Mouse (Mus musculus) embryonic facial prominence, embryonic 15.5 days (tissue): ENCODE measurements around the gene Cd3e. TPM values are rescaled to one million over a fixed set of nuclear protein-coding genes. Genes with fewer than 3 reads are reported as not detected.

Experiments used
- ATAC-seq: fragments of 200-750 bp; cut with Nextera tagmentation; 2 replicates; pipeline ENCODE4 v1.8.0; 2017; ENCODE audit warnings: low read depth, moderate TSS enrichment; ENCODE audit not compliant: insufficient number of reproducible peaks, low FRiP score, low TSS enrichment
- H3K27ac ChIP-seq: fragments of 300-500 bp; sonication (generic); replicated peaks from 2 replicates; pipeline ENCODE4 v1.5.1; 2015; ENCODE audit warnings: mild to moderate bottlenecking, inconsistent platforms
- H3K27me3 ChIP-seq: fragments of 300-500 bp; sonication (generic); 2 replicates; pipeline ENCODE4 v1.6.1; 2015; ENCODE audit warnings: inconsistent platforms
- H3K36me3 ChIP-seq: fragments of 300-500 bp; sonication (generic); 2 replicates; pipeline ENCODE4 v1.6.1; 2015; ENCODE audit warnings: mild to moderate bottlenecking, inconsistent platforms
- H3K4me1 ChIP-seq: fragments of 300-500 bp; sonication (generic); 2 replicates; pipeline ENCODE4 v1.6.1; 2015; ENCODE audit warnings: inconsistent platforms
- H3K4me2 ChIP-seq: fragments of 300-500 bp; sonication (generic); replicated peaks from 2 replicates; pipeline ENCODE4 v1.6.1; 2015; ENCODE audit warnings: mild to moderate bottlenecking, inconsistent platforms
- H3K4me3 ChIP-seq: fragments of 300-500 bp; sonication (generic); replicated peaks from 2 replicates; pipeline ENCODE4 v1.5.1; 2015; ENCODE audit warnings: mild to moderate bottlenecking, inconsistent platforms
- H3K9ac ChIP-seq: fragments of 300-500 bp; sonication (generic); 2 replicates; pipeline ENCODE4 v1.6.1; 2015; ENCODE audit warnings: inconsistent platforms
- H3K9me3 ChIP-seq: fragments of 300-500 bp; sonication (generic); replicated peaks from 2 replicates; pipeline ENCODE4 v1.6.1; 2016; ENCODE audit warnings: inconsistent platforms
- WGBS: fragments of 180-500 bp; shearing (Covaris S2); methylation state at CpG from one replicate; pipeline ENCODE4 v1.1.7; 2015; 5-methylcytosine and 5-hydroxymethylcytosine counted together
- polyA plus RNA-seq: library from polyadenylated mRNA; unstranded; fragments of >200 nt; fragmentation: Nextera tagmentation; extraction: Ambion mirVana; gene quantifications from 2 replicates; pipeline ENCODE4 v1.2.1, GENCODE M21; 2015

The Cd3e gene
- polyA plus RNA-seq, result 0.11 and 0.23 TPM in 2 replicates

DNA sequence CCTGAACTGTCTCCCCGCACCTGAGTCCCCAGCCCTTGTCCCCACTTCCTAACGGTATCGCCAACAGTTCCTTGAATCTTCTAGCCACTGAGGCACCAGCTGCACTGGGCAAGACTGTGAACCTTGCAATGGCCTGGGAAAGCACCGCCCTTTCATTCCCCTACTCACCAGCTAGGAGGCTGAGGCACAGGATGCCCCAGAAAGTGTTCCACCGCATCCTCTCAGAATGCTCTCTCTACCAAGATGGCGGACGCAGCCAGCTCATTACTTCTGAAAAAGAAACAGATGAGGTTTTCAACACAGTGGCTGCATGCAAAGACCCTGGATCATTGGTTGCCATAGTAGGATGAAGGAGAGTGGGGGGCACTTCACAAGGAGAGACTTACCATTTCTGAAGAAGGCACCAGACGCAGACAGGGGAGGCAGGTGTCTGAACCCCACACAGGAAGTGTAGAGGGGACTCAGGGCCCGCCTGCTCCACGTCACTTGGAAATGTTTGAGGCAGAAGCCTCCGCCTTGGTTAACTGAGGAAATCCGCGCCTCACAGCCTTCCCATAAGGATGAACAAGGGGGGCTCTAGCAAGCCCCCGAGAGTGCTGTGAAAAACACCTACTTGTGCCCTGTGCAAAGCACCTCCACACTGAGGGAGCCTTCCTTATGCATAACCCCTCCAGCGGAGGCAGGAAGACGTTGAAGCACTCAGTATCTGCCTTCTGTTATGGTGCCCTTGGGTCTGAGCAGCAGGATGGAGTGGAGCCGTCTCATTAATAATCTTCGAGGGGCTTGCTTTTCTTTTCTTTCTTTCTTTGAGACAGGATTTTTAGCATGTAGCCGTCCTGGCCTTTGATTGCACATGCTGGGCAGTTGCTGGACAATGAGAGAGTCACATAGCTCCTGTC, at the start of gene Cd3e:
TSS of gene Cd3e (minus strand) at position 448 of the 899 bp plus-strand sequence.
- no peaks in the 10 kb centered on the region for H3K27me3 ChIP-seq
- H3K27ac ChIP-seq, result no peak within 1 kb of the TSS
- no peaks in the 10 kb centered on the region for H3K36me3 ChIP-seq
- no peak within 1 kb of the TSS for H3K4me2 ChIP-seq
- WGBS, result 85% methylated on average over 19 of the region's 19 CpGs
- H3K9ac ChIP-seq, result no peak within 1 kb of the TSS
- H3K4me3 ChIP-seq, result no peak within 1 kb of the TSS
- ATAC-seq, result no peak
- no peaks in the 10 kb centered on the region for H3K9me3 ChIP-seq
- H3K4me1 ChIP-seq, result no peaks in the 10 kb centered on the region

DNA sequence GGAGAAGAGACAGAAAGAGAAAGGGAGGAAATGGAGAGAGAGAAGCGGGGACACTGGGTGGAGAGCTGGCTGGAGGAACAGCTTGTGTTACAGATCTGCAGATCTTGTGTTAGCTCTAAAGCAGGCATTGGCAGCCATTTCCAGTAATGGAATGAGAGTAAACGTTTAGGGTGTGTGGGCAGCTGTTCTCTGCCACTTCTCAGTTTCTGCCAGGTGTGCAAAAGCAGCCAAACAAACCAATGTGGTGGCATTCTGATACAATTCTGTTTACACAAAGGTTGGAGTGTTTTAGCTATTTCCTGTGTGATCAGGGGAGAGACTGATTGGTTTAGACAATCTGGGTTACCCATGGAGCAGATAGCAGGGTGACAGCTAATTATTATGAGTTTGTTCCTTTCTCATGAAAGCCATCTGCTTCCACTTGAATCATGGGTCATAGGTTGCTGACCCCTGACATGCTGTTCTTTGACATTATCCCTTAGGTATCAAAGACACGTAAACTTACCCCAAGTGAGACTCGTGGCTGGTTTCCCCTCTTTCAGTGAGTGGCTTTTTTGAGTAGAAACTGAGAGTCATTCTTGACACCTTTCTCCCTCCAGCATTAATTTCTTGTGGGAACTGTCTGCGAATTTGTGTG, 49.0 kb upstream of the Cd3e start:
- Histone ChIP-seq H3K27me3 (peaks cover 13% of the 10 kb centered on the region; the same call in 1 of the 2 replicates), H3K4me2 (no peak overlapping the region), H3K36me3 (no peaks in the 10 kb centered on the region), H3K9me3 (no peaks in the 10 kb centered on the region), H3K9ac (no peak overlapping the region), H3K4me1 (no peaks in the 10 kb centered on the region), H3K4me3 (no peak overlapping the region), H3K27ac (no peak overlapping the region)
- ATAC-seq, result no peak
- 15% methylated on average over 5 of the region's 5 CpGs for WGBS

- Histone ChIP-seq H3K4me2 (peak within 1 kb of the TSS; percentile 78), H3K27me3 (peaks cover 16% of the 10 kb centered on the region; the same call in 1 of the 2 replicates), H3K9me3 (no peaks in the 10 kb centered on the region), H3K9ac (peak within 1 kb of the TSS; percentile 42; the same call in 1 of the 2 replicates), H3K4me3 (peak within 1 kb of the TSS; percentile 80), H3K4me1 (no peaks in the 10 kb centered on the region), H3K36me3 (no peaks in the 10 kb centered on the region), H3K27ac (peak within 1 kb of the TSS; percentile 99)
- peak; percentile 89 for ATAC-seq
- WGBS, result under 1% methylated on average over 33 of the region's 33 CpGs
Measured at GRCm38 (mm10) chr9:45055082-45055713, 45.8 kb upstream of the Cd3e start, which contains the start of gene Mpzl3. Gene Mpzl3, plus strand, starts transcription at chr9:45055186.

- Histone ChIP-seq H3K9me3 (no peaks in the 10 kb centered on the region), H3K4me3 (no peak overlapping the region), H3K36me3 (no peaks in the 10 kb centered on the region), H3K4me2 (no peak overlapping the region), H3K9ac (no peak overlapping the region), H3K27me3 (peaks cover 3% of the 10 kb centered on the region; the same call in 1 of the 2 replicates), H3K27ac (no peak overlapping the region), H3K4me1 (no peaks in the 10 kb centered on the region)
- 86% methylated on average over 2 of the region's 2 CpGs for WGBS
- ATAC-seq, result no peak
Measured at GRCm38 (mm10) chr9:45050301-45050700, 40.9 kb upstream of the Cd3e start.

- Histone ChIP-seq H3K9me3 (no peaks in the 10 kb centered on the region), H3K4me2 (no peak overlapping the region), H3K4me3 (no peak overlapping the region), H3K27ac (no peak overlapping the region), H3K4me1 (no peaks in the 10 kb centered on the region), H3K36me3 (no peaks in the 10 kb centered on the region), H3K9ac (no peak overlapping the region), H3K27me3 (peaks cover 4% of the 10 kb centered on the region; the same call in 1 of the 2 replicates)
- no peak for ATAC-seq
- WGBS, result 77% methylated on average over 1 of the region's 1 CpGs
Measured at GRCm38 (mm10) chr9:45049731-45050130, 40.3 kb upstream of the Cd3e start.

DNA sequence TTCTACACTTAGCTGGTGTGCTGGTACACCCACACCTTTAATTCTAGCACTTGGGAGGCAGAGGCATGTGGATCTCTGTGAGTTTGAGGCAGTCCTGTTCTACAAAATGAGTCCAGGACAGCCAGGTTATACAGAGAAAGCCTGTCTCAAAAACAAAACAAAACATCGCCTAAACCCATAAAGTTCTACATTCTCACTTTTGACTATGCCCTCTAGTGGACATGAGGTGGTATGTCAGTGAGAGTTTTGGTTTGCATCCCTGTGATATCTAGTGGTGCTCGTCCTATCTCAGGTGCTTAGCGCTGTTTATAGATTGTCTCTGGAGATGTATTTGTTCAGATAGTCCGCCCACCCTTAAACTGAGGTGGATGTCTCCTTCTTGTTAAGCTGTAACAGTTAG, 39.1 kb upstream of the Cd3e start:
- Histone ChIP-seq H3K27ac (no peak overlapping the region), H3K4me2 (no peak overlapping the region), H3K36me3 (no peaks in the 10 kb centered on the region), H3K4me1 (no peaks in the 10 kb centered on the region), H3K27me3 (peaks cover 13% of the 10 kb centered on the region), H3K9me3 (no peaks in the 10 kb centered on the region), H3K9ac (no peak overlapping the region), H3K4me3 (no peak overlapping the region)
- 33% methylated on average over 4 of the region's 4 CpGs for WGBS
- no peak for ATAC-seq

GRCm38 (mm10) chr9:45046973-45047372, 37.5 kb upstream of the Cd3e start:
- no peak overlapping the region for H3K4me2 ChIP-seq
- H3K4me1 ChIP-seq, result peaks cover 6% of the 10 kb centered on the region; the same call in 1 of the 2 replicates
- peaks cover 22% of the 10 kb centered on the region for H3K27me3 ChIP-seq
- H3K27ac ChIP-seq, result no peak overlapping the region
- H3K4me3 ChIP-seq, result no peak overlapping the region
- 88% methylated on average over 16 of the region's 16 CpGs for WGBS
- ATAC-seq, result no peak
- no peak overlapping the region for H3K9ac ChIP-seq
- H3K9me3 ChIP-seq, result no peaks in the 10 kb centered on the region
- no peaks in the 10 kb centered on the region for H3K36me3 ChIP-seq

- Histone ChIP-seq H3K4me1 (peaks cover 15% of the 10 kb centered on the region), H3K9me3 (no peaks in the 10 kb centered on the region), H3K36me3 (no peaks in the 10 kb centered on the region), H3K27ac (peak overlapping the region; percentile 70), H3K27me3 (peaks cover 44% of the 10 kb centered on the region), H3K9ac (peak overlapping the region; percentile 7; the same call in 1 of the 2 replicates), H3K4me3 (peak overlapping the region; percentile 38), H3K4me2 (peak overlapping the region; percentile 43)
- ATAC-seq, result no peak; the same call in 1 of the 2 replicates
- 2% methylated on average over 10 of the region's 10 CpGs for WGBS
Measured at GRCm38 (mm10) chr9:45042947-45043346, 33.5 kb upstream of the Cd3e start.

DNA sequence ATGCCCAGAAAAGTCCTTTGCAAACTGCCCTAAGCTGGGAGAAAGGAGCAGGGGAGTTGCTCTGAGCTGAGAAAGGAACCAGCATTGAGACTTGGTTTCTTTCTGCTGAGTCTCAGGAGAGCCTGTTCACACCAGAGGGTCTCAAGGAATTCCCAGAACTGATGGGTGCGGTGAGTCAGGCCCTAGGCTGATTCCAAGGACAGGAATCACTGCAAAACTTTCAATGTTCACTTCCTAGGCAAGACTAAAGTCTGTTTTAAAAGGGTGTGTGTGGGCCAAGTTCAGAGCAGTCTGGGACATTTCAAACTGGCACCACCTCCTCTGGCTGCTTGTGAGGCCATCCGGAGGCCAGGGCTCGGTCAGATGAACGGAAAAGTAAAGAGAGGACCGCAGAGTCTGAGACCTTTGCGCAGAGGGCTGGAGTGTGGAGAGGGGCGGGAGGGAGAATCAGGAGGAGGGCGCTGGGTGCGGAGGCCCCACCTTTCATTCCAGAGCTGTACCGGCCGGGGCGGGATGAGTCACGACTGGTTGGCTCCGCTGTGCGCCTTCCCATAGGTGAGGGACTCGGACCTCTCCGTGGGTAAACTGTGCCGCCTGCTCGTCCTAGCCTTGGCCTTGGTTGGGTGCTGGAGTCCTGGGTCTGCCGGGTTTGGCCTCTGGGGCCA, 32.8 kb upstream of the Cd3e start:
- peak overlapping the region; percentile 7; the same call in 1 of the 2 replicates for H3K9ac ChIP-seq

GRCm38 (mm10) chr9:45041131-45041838, 31.9 kb upstream of the Cd3e start:
- H3K4me3 ChIP-seq, result no peak overlapping the region
- no peak overlapping the region for H3K27ac ChIP-seq
- no peak overlapping the region for H3K9ac ChIP-seq
- H3K9me3 ChIP-seq, result no peaks in the 10 kb centered on the region
- H3K4me2 ChIP-seq, result no peak overlapping the region
- H3K36me3 ChIP-seq, result no peaks in the 10 kb centered on the region
- 30% methylated on average over 17 of the region's 17 CpGs for WGBS
- peaks cover 15% of the 10 kb centered on the region for H3K4me1 ChIP-seq
- ATAC-seq, result no peak
- H3K27me3 ChIP-seq, result peaks cover 44% of the 10 kb centered on the region

More for the DNA sequence above, 32.8 kb upstream of the Cd3e start:
- Histone ChIP-seq H3K4me2 (peak overlapping the region; percentile 43), H3K4me3 (peak overlapping the region; percentile 38), H3K27me3 (peaks cover 44% of the 10 kb centered on the region), H3K4me1 (peaks cover 15% of the 10 kb centered on the region), H3K36me3 (no peaks in the 10 kb centered on the region), H3K27ac (peak overlapping the region; percentile 70), H3K9me3 (no peaks in the 10 kb centered on the region)
- WGBS, result 2% methylated on average over 20 of the region's 20 CpGs
- peak; percentile 83 for ATAC-seq
